Mouse (Mus musculus) MEL (cell line): ENCODE measurements around the gene Inpp5a.

Experiments used
- CTCF ChIP-seq, 3 experiments: IDR thresholded peaks in 2 of 3; conservative IDR thresholded peaks in 1 of 3; 2 replicates each; pipeline ENCODE4 v1.5.1; 2011 to 2012; ENCODE audit warnings: low read length in 3 of 3, low read depth in 2 of 3, mild to moderate bottlenecking in 2 of 3, improper control_type of control experiment in 1 of 3, inconsistent platforms in 1 of 3, mixed read lengths in 1 of 3, moderate library complexity in 1 of 3; ENCODE audit not compliant: control insufficient read depth in 1 of 3, insufficient read depth in 1 of 3, poor library complexity in 1 of 3, severe bottlenecking in 1 of 3
- ETS1 ChIP-seq: IDR thresholded peaks from 2 replicates; pipeline ENCODE4 v1.6.1; 2012; ENCODE audit warnings: low read depth, mild to moderate bottlenecking, inconsistent platforms, low read length, improper control_type of control experiment, moderate library complexity
- GABPA ChIP-seq: IDR thresholded peaks from 2 replicates; pipeline ENCODE4 v1.6.1; 2012; ENCODE audit warnings: low read depth, mild to moderate bottlenecking, inconsistent platforms, low read length, improper control_type of control experiment, moderate library complexity
- GATA1 ChIP-seq: IDR thresholded peaks from 2 replicates; pipeline ENCODE4 v1.6.1; 2011; ENCODE audit warnings: low read depth, low read length, improper control_type of control experiment
- MAZ ChIP-seq: IDR thresholded peaks from 2 replicates; pipeline ENCODE4 v1.6.1; 2012; ENCODE audit warnings: low read depth, mild to moderate bottlenecking, inconsistent platforms, low read length, improper control_type of control experiment
- POLR2A ChIP-seq, 2 experiments: IDR thresholded peaks; 2 replicates each; pipeline ENCODE4 v1.6.1; 2011 to 2012; ENCODE audit warnings: low read length in 2 of 2, mild to moderate bottlenecking in 2 of 2, control low read depth in 1 of 2, improper control_type of control experiment in 1 of 2, low read depth in 1 of 2, moderate library complexity in 1 of 2; ENCODE audit not compliant: control insufficient read depth in 1 of 2, insufficient read depth in 1 of 2, poor library complexity in 1 of 2
- POLR2AphosphoS2 ChIP-seq: IDR thresholded peaks from 2 replicates; pipeline ENCODE4 v1.6.1; 2011; ENCODE audit warnings: low read length, improper control_type of control experiment
- POLR2AphosphoS5 ChIP-seq: IDR thresholded peaks from 2 replicates; pipeline ENCODE4 v1.6.1; 2012; ENCODE audit warnings: low read depth, borderline replicate concordance, mild to moderate bottlenecking, inconsistent platforms, low read length, moderate library complexity, mixed read lengths
- UBTF ChIP-seq: IDR thresholded peaks from 2 replicates; pipeline ENCODE4 v1.6.1; 2012; ENCODE audit warnings: low read depth, mild to moderate bottlenecking, inconsistent platforms, low read length, improper control_type of control experiment, moderate library complexity, borderline replicate concordance; ENCODE audit not compliant: insufficient read depth
- USF1 ChIP-seq: IDR thresholded peaks from 2 replicates; pipeline ENCODE4 v1.6.1; 2014; ENCODE audit warnings: low read depth, mild to moderate bottlenecking, inconsistent platforms, low read length, improper control_type of control experiment, moderate library complexity
- ZKSCAN1 ChIP-seq: IDR thresholded peaks from 2 replicates; pipeline ENCODE4 v1.6.1; 2012; ENCODE audit warnings: low read depth, mild to moderate bottlenecking, inconsistent platforms, low read length, improper control_type of control experiment, moderate library complexity
- ZMIZ1 ChIP-seq: IDR thresholded peaks from 2 replicates; pipeline ENCODE4 v1.6.1; 2012; ENCODE audit warnings: low read depth, mild to moderate bottlenecking, inconsistent platforms, low read length, improper control_type of control experiment, moderate library complexity

DNA sequence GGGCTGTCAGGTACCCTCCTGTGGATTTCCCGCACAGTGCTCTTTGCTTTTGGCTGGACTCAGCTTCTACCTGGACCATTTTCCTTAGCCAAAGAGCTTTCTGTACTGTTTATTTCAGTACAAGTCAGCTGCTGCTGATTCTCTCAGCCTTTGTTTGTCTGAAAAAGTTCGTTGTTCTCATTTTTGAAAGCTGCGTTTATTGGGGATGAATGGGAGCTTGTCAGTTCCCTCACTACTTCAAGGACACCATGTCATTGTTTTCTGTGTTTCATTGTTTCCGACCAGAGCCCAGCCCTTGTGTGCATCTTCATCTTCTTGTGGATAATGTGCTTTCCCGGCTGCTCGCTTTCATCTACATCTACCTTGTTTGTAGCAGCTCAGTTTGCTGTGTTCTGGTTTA lies 90.7 kb downstream of the Inpp5a start:
- TF ChIP-seq CTCF (IDR thresholded peaks at IDR 0.05 in 2 of 3, conservative IDR thresholded peaks at IDR 0.05 in 1 of 3; ENCODE audit: control insufficient read depth in 1 of 3, insufficient read depth in 1 of 3, low read depth in 2 of 3, low read length in 3 of 3, poor library complexity in 1 of 3, severe bottlenecking in 1 of 3) (no peak), POLR2AphosphoS2 (no peak), UBTF (no peak), GABPA (no peak), MAZ (no peak), POLR2AphosphoS5 (no peak), GATA1 (no peak), ETS1 (no peak), POLR2A (IDR thresholded peaks at IDR 0.05; ENCODE audit: control insufficient read depth in 1 of 2, insufficient read depth in 1 of 2, low read depth in 1 of 2, low read length in 2 of 2, poor library complexity in 1 of 2) (no peak), ZKSCAN1 (no peak), ZMIZ1 (no peak), USF1 (no peak)
